Mouse (Mus musculus) kidney, embryonic 16.5 days (tissue): ENCODE measurements around the gene Gm49405. TPM values are rescaled to one million over a fixed set of nuclear protein-coding genes. Genes with fewer than 3 reads are reported as not detected.

Source experiments
- ATAC-seq: fragments of 200-750 bp; cut with Nextera tagmentation; 2 replicates; pipeline ENCODE4 v1.8.0; 2017; ENCODE audit warnings: moderate TSS enrichment; ENCODE audit not compliant: low FRiP score, low TSS enrichment
- H3K27ac ChIP-seq: fragments of 300-500 bp; sonication (generic); 2 replicates; pipeline ENCODE4 v1.5.1; 2014; ENCODE audit warnings: low read length
- H3K27me3 ChIP-seq: fragments of 300-500 bp; sonication (generic); 2 replicates; pipeline ENCODE4 v1.6.1; 2014; ENCODE audit warnings: low read length, control low read depth, mixed read lengths; ENCODE audit not compliant: insufficient read depth
- H3K36me3 ChIP-seq: fragments of 300-500 bp; sonication (generic); 2 replicates; pipeline ENCODE4 v1.6.1; 2014; ENCODE audit warnings: low read length, control low read depth, mixed read lengths; ENCODE audit not compliant: insufficient read depth
- H3K4me1 ChIP-seq: fragments of 300-500 bp; sonication (generic); 2 replicates; pipeline ENCODE4 v1.6.1; 2014; ENCODE audit warnings: low read length, control low read depth, mixed read lengths; ENCODE audit not compliant: insufficient read depth
- H3K4me2 ChIP-seq: fragments of 300-500 bp; sonication (generic); replicated peaks from 2 replicates; pipeline ENCODE4 v1.6.1; 2014; ENCODE audit warnings: low read depth, low read length
- H3K4me3 ChIP-seq: fragments of 300-500 bp; sonication (generic); 2 replicates; pipeline ENCODE4 v1.5.1; 2014; ENCODE audit warnings: mild to moderate bottlenecking, low read length
- H3K9ac ChIP-seq: fragments of 300-500 bp; sonication (generic); replicated peaks from 2 replicates; pipeline ENCODE4 v1.6.1; 2014; ENCODE audit warnings: low read length
- H3K9me3 ChIP-seq: fragments of 300-500 bp; sonication (generic); 2 replicates; pipeline ENCODE4 v1.6.1; 2016; ENCODE audit warnings: low read length, control low read depth
- WGBS: fragments of 180-500 bp; shearing (Covaris S2); extraction: QIAGEN DNeasy Blood & Tissue Kit; methylation state at CpG from one replicate; pipeline ENCODE4 v1.1.7; 2014; 5-methylcytosine and 5-hydroxymethylcytosine counted together
- polyA plus RNA-seq: library from polyadenylated mRNA; unstranded; fragments of >200 nt; fragmentation: Nextera tagmentation; extraction: Ambion mirVana; gene quantifications from 2 replicates; pipeline ENCODE4 v1.2.1, GENCODE M21; 2015

Gene Gm49405
- polyA plus RNA-seq, 1 experiment from 2014 or later: 3.9 TPM

DNA sequence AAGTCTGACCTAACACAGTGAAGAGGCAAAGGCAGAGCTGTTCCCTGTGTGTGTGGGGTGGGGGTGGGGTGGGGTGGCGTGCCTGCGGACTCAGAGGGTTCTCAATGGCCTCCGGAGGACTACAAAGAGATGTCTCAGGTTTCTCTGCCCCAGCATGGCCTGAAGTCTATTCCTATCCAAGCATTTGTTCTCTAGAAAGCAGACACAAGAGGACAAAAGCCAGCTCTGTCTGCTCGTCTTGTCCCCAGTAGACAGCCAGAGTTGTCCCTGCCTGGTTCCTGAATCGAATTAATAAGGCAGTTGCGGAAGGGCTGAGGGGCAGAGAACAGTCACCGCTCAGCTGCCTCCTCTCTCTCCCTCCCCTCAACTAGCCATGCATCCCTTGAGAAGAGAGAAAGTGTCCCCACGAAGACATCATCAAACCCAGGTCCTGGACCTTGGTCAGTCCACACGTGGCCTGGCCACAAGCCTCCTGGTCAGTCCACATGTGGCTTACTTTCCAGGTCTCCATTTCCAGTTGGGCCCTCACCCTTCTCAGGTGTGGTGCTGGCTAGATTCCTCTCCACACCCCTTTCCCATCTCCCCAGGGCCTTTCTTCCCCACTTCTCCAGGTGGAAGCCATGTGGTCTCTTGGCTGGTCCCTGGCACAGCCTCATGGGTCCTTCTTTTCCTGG lies 16.8 kb upstream of the Gm49405 start:
- peaks cover 3% of the 10 kb centered on the region; the same call in 1 of the 2 replicates for H3K27me3 ChIP-seq
- ATAC-seq: no peak
- H3K4me3 ChIP-seq: no peak overlapping the region
- H3K27ac ChIP-seq: peak overlapping the region; percentile 92
- 40% methylated on average over 9 of the region's 9 CpGs for WGBS
- H3K4me1 ChIP-seq: peaks cover 39% of the 10 kb centered on the region
- H3K4me2 ChIP-seq: no peak overlapping the region
- 0 out of 2 replicates have a peak, but pooled peaks cover under 1% of the 10 kb centered on the region for H3K36me3 ChIP-seq
- H3K9ac ChIP-seq: peak overlapping the region; percentile 14; the same call in 1 of the 2 replicates
- H3K9me3 ChIP-seq: no peaks in the 10 kb centered on the region

DNA sequence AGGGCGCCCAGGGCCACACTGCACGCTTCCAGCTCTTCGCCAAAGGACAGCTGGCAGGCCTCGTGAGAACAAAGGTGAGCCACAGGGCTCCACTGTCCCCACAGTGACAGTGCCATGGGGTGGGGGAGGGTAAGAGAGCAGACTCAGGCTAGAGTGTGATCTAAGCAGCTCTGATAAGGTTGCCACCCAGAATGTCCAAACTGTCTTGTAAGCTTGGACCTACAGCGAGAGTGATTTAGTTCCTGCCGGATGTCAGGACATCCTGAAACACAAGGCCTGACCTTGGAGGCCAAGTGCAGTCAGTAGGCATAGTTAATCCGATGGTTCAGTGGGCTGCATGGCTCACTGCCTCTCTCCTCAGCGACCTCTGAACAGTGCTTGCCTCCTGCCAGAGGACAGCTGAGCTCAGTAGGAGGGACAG lies 15.2 kb upstream of the Gm49405 start:
- peak; percentile 85 for ATAC-seq
- no peak overlapping the region for H3K4me2 ChIP-seq

DNA sequence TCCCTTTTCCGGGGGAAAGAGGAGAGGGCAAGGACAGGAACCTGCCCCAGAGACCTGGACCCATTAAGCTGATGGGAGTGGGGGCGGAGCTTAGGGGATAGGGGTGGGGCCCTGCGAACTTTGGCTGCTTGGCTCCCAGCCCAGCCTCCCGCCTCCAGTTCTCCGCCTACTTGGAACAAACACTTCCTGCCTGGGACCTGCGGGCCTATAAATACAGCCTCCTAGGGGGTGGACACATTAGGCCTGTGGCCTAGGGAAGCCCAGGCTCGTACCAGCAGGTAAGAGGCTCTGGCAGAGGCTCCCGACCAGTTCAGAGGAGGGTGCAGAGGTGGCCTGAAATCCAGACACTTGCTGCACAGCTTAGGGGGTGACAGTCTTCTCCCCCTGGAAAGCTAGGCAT lies 14.1 kb upstream of the Gm49405 start, which contains the start of gene Acy3:
Gene Acy3, plus strand, starts transcription at position 237 of the 400 bp plus-strand sequence.
- peak within 1 kb of the TSS; percentile 14; the same call in 1 of the 2 replicates for H3K4me3 ChIP-seq
- H3K9me3 ChIP-seq: no peaks in the 10 kb centered on the region
- H3K27me3 ChIP-seq: no peaks in the 10 kb centered on the region
- H3K4me2 ChIP-seq: peak within 1 kb of the TSS; percentile 43
- H3K4me1 ChIP-seq: peaks cover 42% of the 10 kb centered on the region
- H3K9ac ChIP-seq: peak within 1 kb of the TSS; percentile 53
- peak within 1 kb of the TSS; percentile 92 for H3K27ac ChIP-seq
- WGBS: 2% methylated on average over 8 of the region's 8 CpGs
- H3K36me3 ChIP-seq: 0 out of 2 replicates have a peak, but pooled peaks cover 3% of the 10 kb centered on the region
- ATAC-seq: peak; percentile 73

More for the DNA sequence above, 15.2 kb upstream of the Gm49405 start:
- Histone ChIP-seq H3K36me3 (0 out of 2 replicates have a peak, but pooled peaks cover 3% of the 10 kb centered on the region), H3K4me3 (no peak overlapping the region), H3K9me3 (no peaks in the 10 kb centered on the region), H3K9ac (no peak overlapping the region; the same call in 1 of the 2 replicates), H3K27me3 (peaks cover 3% of the 10 kb centered on the region; the same call in 1 of the 2 replicates), H3K4me1 (peaks cover 39% of the 10 kb centered on the region), H3K27ac (peak overlapping the region; percentile 92)
- 17% methylated on average over 8 of the region's 8 CpGs for WGBS

DNA sequence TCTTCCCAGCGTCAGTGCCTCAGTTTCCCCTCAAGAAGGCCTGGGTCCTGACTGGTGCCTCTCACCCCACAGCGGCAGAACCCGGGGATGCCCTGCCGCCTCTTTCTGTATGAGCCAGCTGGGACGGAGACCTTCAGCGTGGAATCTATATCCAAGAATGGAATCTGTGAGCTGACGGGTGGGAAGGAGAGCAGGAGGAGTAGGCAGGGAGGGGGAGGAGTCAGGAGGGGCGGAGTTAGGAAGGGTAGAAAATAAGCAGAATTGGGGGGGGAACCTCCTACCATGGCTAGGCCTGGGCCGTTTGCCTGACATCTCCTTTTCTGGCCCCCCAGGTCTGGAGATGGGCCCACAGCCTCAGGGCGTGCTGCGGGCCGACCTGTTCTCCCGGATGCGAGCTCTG lies 12.4 kb upstream of the Gm49405 start:
- Histone ChIP-seq H3K27me3 (no peaks in the 10 kb centered on the region), H3K36me3 (0 out of 2 replicates have a peak, but pooled peaks cover 3% of the 10 kb centered on the region), H3K4me1 (peaks cover 42% of the 10 kb centered on the region), H3K4me3 (no peak overlapping the region), H3K4me2 (no peak overlapping the region), H3K9ac (no peak overlapping the region), H3K9me3 (no peaks in the 10 kb centered on the region), H3K27ac (no peak overlapping the region)
- no peak for ATAC-seq
- WGBS: 87% methylated on average over 14 of the region's 14 CpGs

DNA sequence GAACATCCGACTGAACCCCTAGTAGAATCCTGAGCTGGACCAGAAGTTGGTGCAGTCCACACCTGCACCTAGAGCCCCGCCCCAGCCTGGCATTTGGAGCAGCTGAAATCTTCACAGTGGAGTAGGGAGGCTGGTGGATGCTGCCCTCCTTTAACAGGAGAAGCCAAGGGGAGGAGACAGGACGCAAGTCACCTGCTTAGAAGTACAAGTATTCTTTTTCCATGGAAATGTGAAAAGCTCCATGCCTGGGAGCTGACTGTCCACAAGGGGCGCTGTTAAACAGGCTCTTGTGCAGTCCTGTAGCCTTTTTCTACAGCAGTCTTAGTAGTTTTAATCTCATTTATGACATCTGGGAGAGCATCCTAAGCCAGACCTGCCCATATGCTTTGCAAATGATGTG lies 11.7 kb upstream of the Gm49405 start:
- Histone ChIP-seq H3K4me1 (peaks cover 38% of the 10 kb centered on the region), H3K9ac (no peak overlapping the region), H3K36me3 (0 out of 2 replicates have a peak, but pooled peaks cover 3% of the 10 kb centered on the region), H3K4me3 (no peak overlapping the region), H3K27ac (no peak overlapping the region), H3K27me3 (no peaks in the 10 kb centered on the region), H3K9me3 (no peaks in the 10 kb centered on the region), H3K4me2 (no peak overlapping the region)
- ATAC-seq: no peak
- WGBS: 94% methylated on average over 4 of the region's 4 CpGs

DNA sequence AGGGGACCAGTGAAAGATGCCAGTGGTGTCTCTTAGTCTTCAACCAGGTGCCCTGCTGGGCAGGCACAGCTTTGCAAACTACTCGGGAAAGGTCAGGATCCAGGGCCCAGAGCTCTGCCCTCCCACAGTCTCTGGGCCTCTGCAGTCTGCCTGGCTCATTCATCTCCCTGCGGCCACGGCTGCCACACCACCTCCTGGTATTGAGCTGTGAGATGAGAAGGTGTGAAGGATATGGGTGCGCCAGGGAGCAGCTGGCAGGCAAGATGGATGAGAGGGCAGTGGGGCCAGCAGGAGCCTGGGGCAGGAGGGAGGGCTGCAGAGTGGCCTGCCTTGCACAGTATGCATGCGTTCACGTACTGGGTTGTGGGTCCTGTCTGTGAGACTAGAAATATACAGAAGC lies 9.6 kb upstream of the Gm49405 start:
- 0 out of 2 replicates have a peak, but pooled peaks cover 3% of the 10 kb centered on the region for H3K36me3 ChIP-seq
- H3K9ac ChIP-seq: no peak overlapping the region
- H3K4me2 ChIP-seq: no peak overlapping the region
- H3K4me3 ChIP-seq: no peak overlapping the region
- peaks cover 26% of the 10 kb centered on the region for H3K4me1 ChIP-seq
- no peaks in the 10 kb centered on the region for H3K27me3 ChIP-seq
- no peak overlapping the region for H3K27ac ChIP-seq
- no peak for ATAC-seq
- no peaks in the 10 kb centered on the region for H3K9me3 ChIP-seq
- 21% methylated on average over 6 of the region's 6 CpGs for WGBS

DNA sequence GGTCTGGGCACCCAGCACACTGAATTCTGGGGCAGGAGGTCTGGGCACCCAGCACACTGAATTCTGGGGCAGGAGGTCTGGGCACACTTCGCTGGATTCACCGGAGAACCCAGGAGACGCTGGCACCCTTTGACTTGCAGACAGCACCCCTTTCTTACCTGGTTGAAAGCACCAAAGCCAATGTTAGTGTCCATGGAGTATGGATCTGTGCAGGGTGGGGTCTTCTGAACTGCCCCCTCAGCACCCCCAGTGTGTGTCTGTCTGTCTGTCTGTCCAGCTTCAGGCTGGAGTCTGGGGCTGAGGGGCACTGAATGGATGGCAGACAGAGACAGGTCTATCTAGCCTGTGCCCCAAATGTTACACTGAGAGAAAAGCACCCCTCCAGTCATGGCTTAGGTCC lies 8.9 kb upstream of the Gm49405 start:
- Histone ChIP-seq H3K9me3 (no peaks in the 10 kb centered on the region), H3K4me2 (no peak overlapping the region), H3K27me3 (no peaks in the 10 kb centered on the region), H3K4me1 (peaks cover 26% of the 10 kb centered on the region), H3K4me3 (no peak overlapping the region), H3K27ac (no peak overlapping the region), H3K36me3 (0 out of 2 replicates have a peak, but pooled peaks cover 3% of the 10 kb centered on the region), H3K9ac (no peak overlapping the region)
- ATAC-seq: no peak
- WGBS: 96% methylated on average over 3 of the region's 3 CpGs

DNA sequence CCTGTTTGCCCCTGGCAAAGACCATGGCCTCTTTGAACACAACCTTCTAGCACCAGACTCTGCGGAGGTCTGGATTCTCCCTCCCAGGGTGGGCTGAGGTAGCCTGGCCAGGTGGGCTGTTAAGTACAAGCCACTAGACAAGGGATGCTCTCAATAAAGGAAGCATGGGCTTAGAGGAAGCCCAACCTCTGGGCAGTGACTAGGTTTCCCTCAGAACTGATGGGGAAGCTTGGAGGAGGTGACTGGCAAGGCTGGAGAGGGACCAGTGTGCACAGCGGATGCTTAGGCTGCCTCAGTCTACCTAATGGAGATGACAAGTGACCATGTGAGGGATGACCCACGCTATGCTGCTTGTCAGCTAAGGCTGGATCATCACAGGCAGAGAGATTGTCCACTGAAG lies 8.5 kb upstream of the Gm49405 start:
- Histone ChIP-seq H3K36me3 (0 out of 2 replicates have a peak, but pooled peaks cover 3% of the 10 kb centered on the region), H3K4me1 (peaks cover 25% of the 10 kb centered on the region), H3K27ac (no peak overlapping the region), H3K9ac (no peak overlapping the region), H3K4me2 (no peak overlapping the region), H3K27me3 (no peaks in the 10 kb centered on the region), H3K4me3 (no peak overlapping the region), H3K9me3 (no peaks in the 10 kb centered on the region)
- 84% methylated on average over 3 of the region's 3 CpGs for WGBS
- no peak for ATAC-seq

DNA sequence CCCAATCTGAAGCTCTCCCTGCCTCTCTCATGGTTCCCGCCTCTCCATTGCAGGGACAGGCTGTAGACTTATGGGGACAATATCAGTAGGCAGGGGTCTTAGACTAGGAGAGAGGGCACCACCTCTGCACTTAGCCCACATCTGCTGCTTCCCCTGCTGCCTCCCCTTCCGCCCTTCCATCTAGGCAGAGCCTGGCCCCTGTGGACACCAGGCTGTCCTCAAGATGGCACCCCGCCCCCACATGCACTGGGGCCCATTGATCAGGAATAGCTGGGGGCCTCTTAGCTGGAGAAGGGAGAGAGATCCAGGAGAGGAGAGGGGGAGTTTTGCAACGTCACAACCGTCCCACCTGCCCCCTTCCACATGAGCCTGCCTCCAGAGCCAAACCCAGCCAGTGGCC lies 8.0 kb upstream of the Gm49405 start, which contains the start of gene Tbx10:
Gene Tbx10, plus strand, starts transcription at position 337 of the 400 bp plus-strand sequence.
- H3K27me3 ChIP-seq: no peaks in the 10 kb centered on the region
- 54% methylated on average over 5 of the region's 5 CpGs for WGBS
- ATAC-seq: no peak
- H3K27ac ChIP-seq: no peak within 1 kb of the TSS
- no peak within 1 kb of the TSS for H3K9ac ChIP-seq
- H3K4me3 ChIP-seq: no peak within 1 kb of the TSS
- no peak within 1 kb of the TSS for H3K4me2 ChIP-seq
- no peaks in the 10 kb centered on the region for H3K9me3 ChIP-seq
- 0 out of 2 replicates have a peak, but pooled peaks cover 3% of the 10 kb centered on the region for H3K36me3 ChIP-seq
- peaks cover 27% of the 10 kb centered on the region for H3K4me1 ChIP-seq

DNA sequence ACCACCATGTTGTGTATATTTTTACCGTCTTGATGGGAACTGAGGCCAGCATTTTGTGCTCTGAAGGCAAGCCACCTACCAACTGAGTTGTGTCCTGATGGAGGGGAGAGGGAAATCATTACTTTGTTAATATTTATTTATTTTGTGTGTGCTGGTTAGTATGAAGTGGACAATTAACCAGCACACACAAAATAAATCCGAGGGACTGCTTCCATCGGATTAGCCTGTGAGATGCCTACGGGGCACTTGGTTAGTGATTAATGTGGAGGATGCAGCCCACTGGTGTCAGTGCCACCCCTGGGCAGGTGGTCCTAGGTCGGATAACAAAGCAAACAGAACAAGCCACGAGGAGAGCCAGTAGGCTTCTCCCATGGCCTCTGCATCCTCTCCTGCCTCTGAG lies 5.5 kb upstream of the Gm49405 start:
- Histone ChIP-seq H3K36me3 (no peaks in the 10 kb centered on the region), H3K9me3 (no peaks in the 10 kb centered on the region), H3K4me3 (no peak overlapping the region), H3K9ac (no peak overlapping the region), H3K4me1 (peaks cover 32% of the 10 kb centered on the region), H3K4me2 (no peak overlapping the region), H3K27me3 (no peaks in the 10 kb centered on the region), H3K27ac (peak overlapping the region; percentile 35)
- no peak for ATAC-seq
- 22% methylated on average over 6 of the region's 6 CpGs for WGBS
